Mouse (Mus musculus) adrenal gland, postnatal 10 days (tissue): ENCODE data around the gene Vsx2. TPM values are rescaled to one million over a fixed set of nuclear protein-coding genes. Genes with fewer than 3 reads are reported as not detected.

Source experiments
- DNase-seq: peaks from one replicate; pipeline ENCODE4 v3.0.0; 2021; ENCODE audit warnings: mixed read lengths
- long read RNA-seq, 2 experiments: library from polyadenylated mRNA; stranded (forward); transcript quantifications; one replicate each; pipeline ENCODE4 v2.0.0; 2021
- total RNA-seq, 2 experiments: library from RNA; stranded (reverse); gene quantifications; 2 replicates each; pipeline ENCODE4 v1.2.3; 2021

Vsx2 gene
- total RNA-seq, result not detected
- long read RNA-seq, experiment 1, result 0 reads
- long read RNA-seq, experiment 2, result 0 reads

DNA sequence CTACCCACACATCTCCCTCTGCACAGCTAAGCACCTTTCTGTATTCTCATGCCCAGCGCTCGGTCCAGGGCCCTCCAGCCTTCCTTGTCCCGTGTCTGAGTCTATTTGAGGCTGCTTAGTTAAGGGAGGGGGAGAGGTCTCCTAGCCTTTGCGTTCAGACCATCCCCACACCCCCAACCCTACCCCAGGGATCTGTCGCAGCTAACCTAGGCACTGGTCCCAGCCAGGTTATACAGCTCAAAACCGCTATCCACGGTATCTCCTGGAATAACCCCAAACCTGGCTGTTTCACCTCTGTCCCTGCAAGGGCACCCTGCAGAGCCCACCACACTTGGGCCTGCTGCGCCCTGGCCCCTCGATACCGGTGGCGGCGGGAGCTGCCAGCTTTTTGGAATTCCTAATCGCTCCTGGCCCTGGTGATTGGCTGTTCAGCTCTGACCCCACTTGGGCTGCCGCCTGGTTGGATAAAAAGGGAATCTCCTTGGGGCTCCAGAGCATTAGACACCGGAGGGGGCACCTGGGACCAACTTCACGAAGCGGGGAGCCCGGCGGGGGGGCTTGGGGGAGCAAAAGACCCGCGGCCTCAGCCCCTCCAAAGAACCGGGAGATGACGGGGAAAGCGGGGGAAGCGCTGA, at the start of gene Vsx2:
Gene Vsx2 (plus strand): TSS at position 427 of the 635 bp plus-strand sequence.
- no peak for DNase-seq

DNA sequence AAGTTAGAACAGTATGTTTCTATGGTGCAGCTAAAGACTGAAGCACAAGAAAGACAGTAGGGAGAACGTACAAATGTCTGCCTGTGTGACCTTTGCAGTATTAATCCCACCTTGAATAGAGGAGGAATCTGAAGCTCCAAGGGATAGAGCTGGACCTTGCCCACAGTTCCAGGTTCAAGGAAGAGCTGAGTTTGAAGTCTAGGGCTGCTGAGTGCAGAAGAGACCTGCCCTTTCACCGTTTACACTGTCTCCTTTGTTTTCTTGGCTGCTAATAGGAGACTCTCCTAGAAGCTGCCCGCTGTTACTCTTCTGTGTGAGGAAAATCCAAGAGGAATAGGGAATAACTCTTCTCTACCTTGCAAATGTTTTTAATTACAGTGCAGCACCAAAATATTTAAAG, 45.8 kb upstream of the Vsx2 start:
- no peak for DNase-seq

- DNase-seq, result no peak
These were observed 45.2 kb upstream of the Vsx2 start for GRCm38 (mm10) chr12:84524147-84525050.

DNA sequence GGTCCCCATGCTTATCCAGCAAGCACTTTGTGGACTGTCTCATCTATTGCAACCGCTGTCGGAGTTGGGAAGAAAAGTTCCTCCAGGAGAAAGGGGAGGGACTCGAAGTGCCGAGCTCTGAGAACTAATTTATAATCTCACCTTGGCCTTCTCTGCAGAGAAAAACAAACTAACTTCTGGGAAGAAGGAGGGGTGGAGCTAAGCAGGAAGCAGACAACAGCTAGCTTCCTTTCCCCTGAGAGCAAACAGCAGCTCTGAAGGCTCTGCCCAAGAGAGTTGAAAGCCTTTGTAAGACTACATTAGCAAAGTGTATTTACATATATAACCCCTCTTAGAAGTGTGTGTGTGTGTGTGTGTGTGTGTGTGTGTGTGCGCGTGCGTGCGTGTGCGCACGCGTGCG, 44.1 kb upstream of the Vsx2 start:
- DNase-seq, result no peak

GRCm38 (mm10) chr12:84530426-84530825, 39.1 kb upstream of the Vsx2 start:
- DNase-seq, result no peak

- no peak for DNase-seq
These were observed 37.4 kb upstream of the Vsx2 start for GRCm38 (mm10) chr12:84531906-84532829.

GRCm38 (mm10) chr12:84532830-84533199, 36.7 kb upstream of the Vsx2 start:
- DNase-seq, result peak; percentile 18

DNA sequence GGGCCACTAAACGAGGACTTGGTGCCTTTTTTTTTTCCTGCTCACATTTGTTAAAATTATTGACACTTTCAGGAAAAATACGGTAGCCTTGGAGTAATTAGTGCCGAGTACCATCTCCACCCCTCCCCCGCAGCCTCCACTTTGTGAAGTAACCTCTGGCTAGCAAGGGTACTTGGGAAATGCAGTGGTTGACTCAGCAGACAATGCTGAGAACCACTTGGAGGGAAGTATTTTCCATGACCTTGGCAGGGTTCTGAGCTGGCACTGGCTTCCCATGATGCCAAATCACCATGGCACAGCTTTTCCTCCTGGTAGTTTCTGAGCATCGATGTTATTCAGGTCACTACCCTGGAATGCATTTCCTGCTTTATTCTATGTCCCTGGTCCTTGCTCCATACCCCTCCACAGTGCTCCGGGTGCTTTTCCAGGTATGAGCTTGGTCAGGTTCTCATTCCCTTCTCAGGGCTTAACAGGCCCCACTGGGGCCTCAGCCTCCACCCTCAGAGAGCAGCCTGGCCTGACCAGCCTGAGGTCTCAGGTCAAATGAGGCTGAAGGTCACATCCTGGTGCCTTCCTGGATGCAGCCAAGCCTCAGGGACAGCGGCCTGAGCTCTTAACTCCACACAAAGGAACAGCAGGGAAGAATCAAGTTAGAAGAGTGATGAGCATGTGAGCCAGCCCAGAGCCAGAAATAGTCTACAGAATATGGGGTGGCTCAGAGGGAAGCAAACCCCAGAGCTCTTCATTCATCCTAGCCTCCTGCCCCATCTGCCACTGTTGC, 35.7 kb upstream of the Vsx2 start:
- peak; percentile 71 for DNase-seq

GRCm38 (mm10) chr12:84539537-84539936, 30.0 kb upstream of the Vsx2 start:
- peak; percentile 30 for DNase-seq

DNA sequence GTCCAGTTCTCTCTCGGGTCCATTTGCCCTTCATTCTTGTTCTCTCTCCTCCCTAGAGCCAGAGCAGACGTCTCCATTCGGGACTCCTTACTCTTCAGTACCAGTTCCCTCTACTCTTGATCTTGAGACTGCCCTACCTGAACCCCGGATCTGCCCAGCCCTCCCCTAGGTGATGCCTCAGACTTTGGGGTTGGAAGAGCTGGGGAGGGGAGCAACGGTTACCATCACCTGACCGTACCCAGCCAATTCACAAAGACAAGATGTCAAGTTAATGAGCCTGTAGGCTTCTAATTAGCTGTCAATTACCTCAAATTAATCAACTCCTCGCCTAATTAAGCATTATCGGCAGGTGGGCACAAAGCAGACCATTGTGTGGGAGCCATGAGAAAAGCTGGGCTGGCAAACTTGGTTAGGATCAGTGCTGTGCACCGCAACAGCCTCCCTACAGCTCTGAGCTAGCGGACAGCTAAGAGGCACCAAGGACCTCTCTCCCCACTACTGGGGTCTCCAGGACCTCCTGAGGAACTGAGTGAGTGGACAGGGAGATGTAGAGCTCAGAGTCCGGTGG, 28.1 kb upstream of the Vsx2 start:
- no peak for DNase-seq

DNA sequence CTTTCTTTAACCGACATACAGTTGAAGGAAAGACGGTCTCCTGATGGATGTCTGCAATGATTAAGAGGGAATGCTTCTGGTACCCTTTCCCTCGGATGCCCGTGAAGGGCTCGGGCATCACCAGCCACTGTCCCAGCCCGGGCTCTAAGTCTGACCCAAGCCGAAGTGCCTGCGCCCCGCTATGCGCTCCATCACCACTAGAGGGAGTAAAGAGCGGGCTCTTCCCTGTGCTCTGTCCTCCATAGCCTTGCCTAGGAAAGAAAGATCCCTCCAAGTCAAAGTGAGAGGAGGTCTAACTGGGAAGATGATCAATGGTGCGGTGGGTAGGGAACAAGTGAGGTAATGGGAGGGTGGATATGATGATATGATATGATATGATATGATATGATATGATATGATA, 23.5 kb upstream of the Vsx2 start:
- peak; percentile 81 for DNase-seq

DNA sequence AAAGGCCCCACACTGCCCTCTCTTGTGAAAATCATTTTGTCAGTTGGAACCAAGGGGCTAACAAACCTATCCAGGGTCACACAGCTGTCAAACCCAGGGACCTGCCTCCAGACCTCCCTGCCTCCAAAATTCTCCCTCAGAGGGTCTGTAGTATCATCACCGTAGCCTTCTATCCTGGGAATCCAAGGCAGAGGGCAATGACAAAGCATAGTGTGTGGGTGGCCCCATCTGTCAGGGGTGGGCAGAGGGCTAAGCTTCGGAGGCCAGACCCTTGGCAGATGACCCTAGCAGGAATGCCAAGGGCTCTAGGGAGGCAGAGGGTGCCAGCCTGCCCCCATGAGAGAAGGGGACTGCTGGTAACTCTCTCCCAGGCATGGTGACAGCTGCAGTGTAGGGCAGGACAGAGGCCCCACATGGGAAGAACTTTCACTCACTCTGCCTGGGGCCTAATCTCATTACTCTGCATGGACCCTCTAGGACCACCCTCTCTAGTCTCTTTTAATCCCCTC, 22.9 kb upstream of the Vsx2 start:
- DNase-seq, result no peak

- no peak for DNase-seq
These were observed 21.3 kb upstream of the Vsx2 start for GRCm38 (mm10) chr12:84548251-84548650.

DNA sequence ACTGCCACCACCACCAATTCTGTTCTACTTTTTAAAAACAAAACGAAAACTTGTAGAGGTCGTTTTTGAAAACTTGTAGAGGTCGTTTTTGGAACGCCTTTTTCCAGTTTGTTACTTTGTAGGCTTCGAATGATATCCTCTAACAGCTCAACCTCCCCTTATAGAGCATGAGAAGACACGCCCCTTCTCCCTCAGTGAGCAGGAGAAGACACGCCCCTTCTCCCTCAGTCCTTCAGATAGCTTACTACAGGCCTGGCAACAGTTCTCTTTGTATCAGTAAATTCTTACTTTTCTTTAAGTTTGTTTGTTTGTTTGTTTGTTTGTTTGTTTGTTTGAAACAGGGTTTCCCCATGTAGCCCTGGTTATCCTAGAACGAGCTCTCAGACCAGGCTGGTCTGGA, 14.3 kb upstream of the Vsx2 start:
- DNase-seq, result no peak

DNA sequence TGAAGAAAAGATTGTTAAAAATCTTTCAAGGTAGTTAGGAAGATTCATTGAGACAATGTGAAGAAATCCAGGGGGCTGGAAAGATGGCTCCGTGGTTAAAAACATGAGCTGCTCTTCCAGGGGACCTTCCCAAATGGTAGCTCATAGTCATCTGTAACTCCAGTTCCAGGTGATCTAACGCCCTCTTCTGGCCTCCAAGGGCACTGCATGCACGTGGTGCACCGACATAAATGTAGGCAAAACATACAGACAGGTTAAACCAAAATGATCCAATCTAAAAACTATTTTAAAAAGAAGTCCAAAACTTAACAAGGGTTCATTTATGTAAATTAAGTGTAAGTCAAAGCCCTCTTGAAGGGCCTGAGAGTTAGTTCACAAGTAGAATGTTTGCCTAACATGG, 7.0 kb upstream of the Vsx2 start:
- DNase-seq, result no peak

DNA sequence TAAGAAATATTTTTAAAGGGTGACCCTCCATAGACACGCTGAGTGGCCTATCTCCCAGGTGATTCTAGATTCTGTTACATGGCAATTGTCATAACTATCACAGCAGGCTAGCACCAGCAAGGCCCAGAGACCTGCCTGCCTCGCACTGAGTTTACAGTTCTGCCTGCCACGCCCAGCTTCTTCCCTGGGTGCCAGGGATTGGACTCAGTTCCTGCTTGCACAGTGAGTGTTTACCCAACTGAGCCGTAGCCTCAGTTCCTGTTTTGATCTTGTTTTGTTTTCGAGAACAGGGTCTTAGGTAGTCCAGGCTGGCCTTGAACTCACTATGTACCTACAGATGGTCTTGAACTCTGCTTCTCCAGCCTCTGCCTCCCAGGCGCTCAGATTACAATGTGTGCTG, 2.0 kb upstream of the Vsx2 start:
- DNase-seq, result no peak

DNA sequence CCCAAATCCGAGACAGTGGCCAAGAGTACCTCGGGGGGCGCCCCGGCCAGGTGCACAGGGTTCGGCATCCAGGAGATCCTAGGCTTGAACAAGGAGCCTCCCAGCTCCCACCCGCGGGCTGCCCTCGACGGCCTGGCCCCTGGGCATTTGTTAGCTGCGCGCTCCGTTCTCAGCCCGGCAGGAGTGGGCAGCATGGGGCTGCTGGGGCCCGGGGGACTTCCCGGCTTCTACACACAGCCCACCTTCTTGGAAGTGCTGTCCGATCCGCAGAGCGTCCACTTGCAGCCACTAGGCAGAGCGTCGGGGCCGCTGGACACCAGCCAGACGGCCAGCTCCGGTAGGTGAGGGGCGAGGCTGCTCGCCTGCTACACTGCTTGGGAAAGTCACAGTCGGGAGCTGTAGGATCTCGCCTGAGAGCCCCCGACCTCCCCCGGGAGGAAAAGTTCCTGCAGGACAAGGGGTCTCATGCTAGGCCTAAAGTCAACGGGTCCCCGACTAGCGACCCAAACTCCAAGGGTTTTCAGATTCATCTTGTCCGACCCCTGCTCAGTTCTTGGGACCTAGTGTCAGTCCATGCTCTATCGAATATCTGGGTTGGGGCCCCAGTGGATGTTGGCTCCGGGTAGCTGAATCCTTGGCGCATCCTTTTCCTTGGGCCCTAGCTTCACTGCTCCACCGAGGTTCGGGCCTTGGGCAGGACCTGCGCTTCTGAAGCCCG, 573 bp downstream of the Vsx2 start:
- no peak for DNase-seq

DNA sequence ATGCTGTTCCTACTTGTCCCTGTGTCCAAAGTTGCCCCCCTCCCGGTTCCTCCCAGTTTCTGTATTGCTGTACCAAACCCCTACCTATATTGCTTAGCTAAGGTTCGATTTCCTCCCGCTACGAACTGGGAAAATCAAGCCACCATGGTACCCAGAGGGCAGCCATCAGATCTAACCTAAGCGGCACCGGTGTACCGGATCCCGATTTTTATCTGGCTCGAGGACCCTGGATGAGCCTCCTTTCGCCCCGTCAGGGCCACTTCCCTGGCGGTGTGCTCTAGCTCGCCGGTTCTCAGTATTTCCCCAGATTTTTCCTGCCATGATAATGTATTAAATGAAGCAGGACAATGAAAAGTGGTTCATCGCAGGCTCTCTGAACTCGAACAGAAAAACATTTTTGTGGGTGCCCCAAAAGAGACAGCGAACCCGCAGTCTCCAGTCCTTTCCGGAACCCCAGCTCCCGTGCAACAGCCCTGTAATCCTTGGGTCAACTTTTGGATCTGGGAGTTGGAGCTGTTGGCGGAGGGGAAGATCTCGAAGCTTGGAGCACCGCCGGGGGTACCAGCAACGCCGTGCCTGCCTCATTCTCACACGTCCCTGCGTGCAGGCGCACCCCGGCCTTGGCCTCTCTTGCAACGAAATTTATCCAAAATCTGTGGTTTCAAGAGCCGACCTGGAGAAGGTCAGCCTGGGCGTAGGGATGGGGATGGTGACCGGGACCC, 1.3 kb downstream of the Vsx2 start:
- DNase-seq, result no peak

- no peak for DNase-seq
These were observed 2.1 kb downstream of the Vsx2 start for GRCm38 (mm10) chr12:84571466-84572340.
